Mouse (Mus musculus) telencephalon, adult 2 months (tissue): ENCODE measurements around the gene Tdrkh.

Experiments used
- DNase-seq: peaks from one replicate; pipeline ENCODE4 v3.0.0-alpha.2; 2011; ENCODE audit warnings: low read depth, low spot score

Gene Tdrkh

GRCm38 (mm10) chr3:94459834-94460233 lies 46.8 kb downstream of the Tdrkh start:
- DNase-seq: no peak

- no peak for DNase-seq
Observed at GRCm38 (mm10) chr3:94463926-94464578, 51.0 kb downstream of the Tdrkh start.

GRCm38 (mm10) chr3:94465632-94466430 lies 52.8 kb downstream of the Tdrkh start:
- peak; percentile 87 for DNase-seq

- no peak for DNase-seq
Observed at GRCm38 (mm10) chr3:94468931-94469330, 55.9 kb downstream of the Tdrkh start.

GRCm38 (mm10) chr3:94472447-94473114 lies 59.5 kb downstream of the Tdrkh start:
- DNase-seq: no peak

- DNase-seq: no peak
Observed at GRCm38 (mm10) chr3:94473115-94473505, 60.0 kb downstream of the Tdrkh start.

- DNase-seq: no peak
Observed at GRCm38 (mm10) chr3:94473567-94474232, 60.6 kb downstream of the Tdrkh start.

GRCm38 (mm10) chr3:94476301-94477035 lies 63.4 kb downstream of the Tdrkh start:
- DNase-seq: no peak

GRCm38 (mm10) chr3:94477444-94477843 lies 64.4 kb downstream of the Tdrkh start:
- peak; percentile 82 for DNase-seq

GRCm38 (mm10) chr3:94477981-94478422 lies 64.9 kb downstream of the Tdrkh start, which contains the start of gene Celf3:
TSS of gene Celf3 (plus strand) at chr3:94478295.
- DNase-seq: peak; percentile 92

GRCm38 (mm10) chr3:94478591-94479169 lies 65.6 kb downstream of the Tdrkh start:
- DNase-seq: no peak

- DNase-seq: no peak
Observed at GRCm38 (mm10) chr3:94479564-94479963, 66.5 kb downstream of the Tdrkh start.

- DNase-seq: no peak
Observed at GRCm38 (mm10) chr3:94480291-94480884, 67.3 kb downstream of the Tdrkh start, which contains the start of gene Riiad1. TSS of gene Riiad1 (minus strand) at chr3:94480341.

GRCm38 (mm10) chr3:94481429-94481828 lies 68.4 kb downstream of the Tdrkh start:
- no peak for DNase-seq

- DNase-seq: no peak
Observed at GRCm38 (mm10) chr3:94482764-94483385, 69.8 kb downstream of the Tdrkh start.

GRCm38 (mm10) chr3:94483790-94484439 lies 70.8 kb downstream of the Tdrkh start:
- DNase-seq: peak; percentile 94
